In genomic region chr10:111139881-111140280, GRCm38 (mm10) we compare ENCODE assay signal across 17 mouse cellular contexts. TPM values are rescaled to one million over a fixed set of nuclear protein-coding genes. Genes with fewer than 3 reads are reported as not detected.
DNase-seq lines count a peak whose midpoint lies in the region; ATAC-seq and TF ChIP-seq lines count a peak whose summit lies in the region.
"Had no signal": no experiment of that assay in that cellular context is flagged by ENCODE, and none has a peak within 500 bp of the region (broad histone marks: within the 10 kb centered on the region; RNA-seq: fewer than 3 reads in every experiment).

No protein-coding gene starts in this region.

- H3K4me3 ChIP-seq in hindbrain, postnatal 0 days (ENCODE audit: low read length), result no peak overlapping the region
- no peak overlapping the region for H3K4me3 ChIP-seq in hindbrain, embryonic 10.5 days
- no peak overlapping the region for H3K4me3 ChIP-seq in lung, embryonic 14.5 days (ENCODE audit: low read depth, low read length)
- no peak overlapping the region for H3K4me3 ChIP-seq in heart, postnatal 0 days (ENCODE audit: low read depth, low read length)
- H3K4me3 ChIP-seq: erythroblast, embryonic 14.5 days; left cerebral cortex, adult 2 months; limb, embryonic 12.5 days; neural tube, embryonic 15.5 days had no signal

- DNase-seq in hindbrain, postnatal 0 days (ENCODE audit: low spot score), result peak; percentile 24
- DNase-seq in hindbrain, embryonic 10.5 days (ENCODE audit: low spot score), result no peak
- DNase-seq in lung, embryonic 14.5 days, result peak; percentile 83
- no peak for DNase-seq in lung, postnatal 14 days
- peak; percentile 87 for DNase-seq in heart, postnatal 0 days (ENCODE audit: low spot score)
- DNase-seq in kidney, postnatal 36 days, result peak; percentile 27 to 72
- DNase-seq: adrenal gland, postnatal 25 days; cerebellum, adult 9-10 months; forebrain, postnatal 0 days; right cerebral cortex, postnatal 4 days; thymus, adult 2 months had no signal

- no peak for TF ChIP-seq EP300 in heart, postnatal 0 days (IDR thresholded peaks at IDR 0.05; ENCODE audit: low read depth)

- H3K4me1 ChIP-seq in hindbrain, postnatal 0 days (ENCODE audit: insufficient read depth, low read length), result no peaks in the 10 kb centered on the region
- no peaks in the 10 kb centered on the region for H3K4me1 ChIP-seq in hindbrain, embryonic 10.5 days (replicated peaks)
- no peaks in the 10 kb centered on the region for H3K4me1 ChIP-seq in lung, embryonic 14.5 days (ENCODE audit: insufficient read depth)
- H3K4me1 ChIP-seq in heart, postnatal 0 days (ENCODE audit: control insufficient read depth, insufficient read depth), result 0 out of 2 replicates have a peak, but pooled peaks cover 17% of the 10 kb centered on the region
- H3K4me1 ChIP-seq: neural tube, embryonic 15.5 days had no signal

- no peak overlapping the region for H3K9ac ChIP-seq in hindbrain, postnatal 0 days (replicated peaks; ENCODE audit: low read length)
- no peak overlapping the region for H3K9ac ChIP-seq in lung, embryonic 14.5 days
- H3K9ac ChIP-seq in heart, postnatal 0 days (replicated peaks; ENCODE audit: low read depth, low read length), result no peak overlapping the region
- H3K9ac ChIP-seq: forebrain, postnatal 0 days; limb, embryonic 12.5 days; neural tube, embryonic 15.5 days had no signal

- no peaks in the 10 kb centered on the region for H3K36me3 ChIP-seq in hindbrain, postnatal 0 days (ENCODE audit: insufficient read depth, low read length)
- no peaks in the 10 kb centered on the region for H3K36me3 ChIP-seq in hindbrain, embryonic 10.5 days
- H3K36me3 ChIP-seq in lung, embryonic 14.5 days (ENCODE audit: insufficient read depth), result no peaks in the 10 kb centered on the region
- no peaks in the 10 kb centered on the region for H3K36me3 ChIP-seq in heart, postnatal 0 days (replicated peaks; ENCODE audit: control insufficient read depth, insufficient read depth, low read length)
- H3K36me3 ChIP-seq: limb, embryonic 12.5 days; neural tube, embryonic 15.5 days had no signal

- TF ChIP-seq CTCF in hindbrain, postnatal 0 days (IDR thresholded peaks at IDR 0.05; ENCODE audit: low read depth), result no peak
- no peak for TF ChIP-seq CTCF in lung, embryonic 14.5 days (IDR thresholded peaks at IDR 0.05; ENCODE audit: low read depth)
- TF ChIP-seq CTCF in heart, postnatal 0 days (IDR thresholded peaks at IDR 0.05; ENCODE audit: low read depth), result no peak

- no peak for ATAC-seq in hindbrain, postnatal 0 days
- no peak for ATAC-seq in lung, embryonic 14.5 days (ENCODE audit: insufficient read depth)
- ATAC-seq in heart, postnatal 0 days (ENCODE audit: insufficient read depth, low read depth), result peak; percentile 89
- ATAC-seq in frontal cortex, adult (ENCODE audit: low TSS enrichment), result no peak
- ATAC-seq: forebrain, postnatal 0 days had no signal

- H3K4me2 ChIP-seq in hindbrain, postnatal 0 days (ENCODE audit: low read depth, low read length), result no peak overlapping the region
- H3K4me2 ChIP-seq in lung, embryonic 14.5 days, result no peak overlapping the region
- H3K4me2 ChIP-seq in heart, postnatal 0 days (ENCODE audit: low read depth, low read length), result no peak overlapping the region
- H3K4me2 ChIP-seq: limb, embryonic 12.5 days; midbrain, embryonic 11.5 days; neural tube, embryonic 15.5 days had no signal

- H3K9me3 ChIP-seq in hindbrain, postnatal 0 days (ENCODE audit: low read length), result no peaks in the 10 kb centered on the region
- H3K9me3 ChIP-seq in hindbrain, embryonic 10.5 days, result no peaks in the 10 kb centered on the region
- no peaks in the 10 kb centered on the region for H3K9me3 ChIP-seq in lung, embryonic 14.5 days (ENCODE audit: low read depth, low read length)
- H3K9me3 ChIP-seq in heart, postnatal 0 days (replicated peaks; ENCODE audit: control insufficient read depth, low read length), result no peaks in the 10 kb centered on the region
- H3K9me3 ChIP-seq: limb, embryonic 12.5 days; neural tube, embryonic 15.5 days had no signal

- H3K27ac ChIP-seq in hindbrain, postnatal 0 days, result no peak overlapping the region
- no peak overlapping the region for H3K27ac ChIP-seq in hindbrain, embryonic 10.5 days
- H3K27ac ChIP-seq in lung, embryonic 14.5 days (ENCODE audit: low read depth), result no peak overlapping the region
- H3K27ac ChIP-seq in heart, postnatal 0 days (ENCODE audit: low read depth), result peak overlapping the region; percentile 74
- H3K27ac ChIP-seq: left cerebral cortex, adult 2 months; limb, embryonic 12.5 days; neural tube, embryonic 15.5 days had no signal

- no peaks in the 10 kb centered on the region for H3K27me3 ChIP-seq in hindbrain, postnatal 0 days (ENCODE audit: insufficient read depth, low read length)
- H3K27me3 ChIP-seq in hindbrain, embryonic 10.5 days (ENCODE audit: insufficient read depth, poor library complexity, severe bottlenecking), result no peaks in the 10 kb centered on the region
- no peaks in the 10 kb centered on the region for H3K27me3 ChIP-seq in lung, embryonic 14.5 days (ENCODE audit: insufficient read depth, low read length)
- no peaks in the 10 kb centered on the region for H3K27me3 ChIP-seq in heart, postnatal 0 days (ENCODE audit: control insufficient read depth, insufficient read depth, low read length)
- H3K27me3 ChIP-seq: limb, embryonic 12.5 days; neural tube, embryonic 15.5 days had no signal

- 64% methylated on average over 5 of the region's 5 CpGs for WGBS in hindbrain, postnatal 0 days
- 92% methylated on average over 5 of the region's 5 CpGs for WGBS in hindbrain, embryonic 10.5 days
- WGBS in lung, embryonic 14.5 days, result 28% methylated on average over 5 of the region's 5 CpGs
- WGBS in heart, postnatal 0 days, result 13% methylated on average over 5 of the region's 5 CpGs

RNA-seq across cellular contexts. Expression of gene Osbpl8, which starts 24.7 kb away (rescaled TPM):
- total RNA-seq in hindbrain, postnatal 0 days (2014; rRNA removed), result 36.3 and 39.8 TPM in 2 replicates
- 15.4 and 15.8 TPM in 2 replicates for polyA plus RNA-seq in hindbrain, postnatal 0 days (2015; fragmentation: Nextera tagmentation; extraction: Ambion mirVana)
- polyA plus RNA-seq in hindbrain, embryonic 10.5 days (2016; fragmentation: Nextera tagmentation; extraction: Ambion mirVana), result 9.2 and 9.4 TPM in 2 replicates
- polyA plus RNA-seq in lung, embryonic 14.5 days (2014; fragmentation: Nextera tagmentation; extraction: Ambion mirVana), result 9.6 and 10.8 TPM in 2 replicates
- 110 and 114 TPM in 2 replicates for total RNA-seq in heart, postnatal 0 days (2014; rRNA removed; ENCODE audit: low replicate concordance)
- polyA plus RNA-seq in heart, postnatal 0 days (2015; fragmentation: Nextera tagmentation; extraction: Ambion mirVana), result 26.3 and 30.8 TPM in 2 replicates

Comparison
In these comparisons a context has a peak if more than half of its experiments do, and no peak if none do; other contexts are left out.
1. DNase-seq: peak in hindbrain, postnatal 0 days (single experiment), lung, embryonic 14.5 days (single experiment), heart, postnatal 0 days (single experiment) and kidney, postnatal 36 days (2 of 2); none in hindbrain, embryonic 10.5 days (single experiment) and lung, postnatal 14 days (single experiment).